ENCODE assay signal across 7 mouse cellular contexts in genomic region chr2:148654961-148655360, GRCm38 (mm10). TPM values are rescaled to one million over a fixed set of nuclear protein-coding genes. Genes with fewer than 3 reads are reported as not detected.
A peak's percentile ranks its signal among the peaks of the same experiment; 100 is the strongest.
DNase-seq lines count a peak whose midpoint lies in the region; TF ChIP-seq lines count a peak whose summit lies in the region.

No protein-coding gene starts in this region.

- no peak overlapping the region for H3K4me3 ChIP-seq in layer of hippocampus, adult 2 months

- no peak overlapping the region for H3K27ac ChIP-seq in layer of hippocampus, adult 2 months

- TF ChIP-seq CTCF in layer of hippocampus, adult 2 months (conservative IDR thresholded peaks at IDR 0.05) = peak; percentile 91

- intact Hi-C loops in heart, postnatal 14 days (cut with DNase I) = loop anchor here (2.0 to 5.0 kb wide), 3 partner anchors 76 to 532 kb away; partner anchors contain the start of gene Thbd

- DNase-seq in ES-CJ7 (ENCODE audit: low read depth, low spot score) = peak; percentile 48
- peak; percentile 50 for DNase-seq in adrenal gland, adult 8-10 months
- peak; percentile 40 for DNase-seq in fibroblast of lung, adult 2 months (ENCODE audit: low read depth)
- peak; percentile 68 to 79 for DNase-seq in heart, postnatal 14 days
- peak; percentile 75 to 78 for DNase-seq in layer of hippocampus, adult 2 months (ENCODE audit: low spot score in 2 of 2)
- DNase-seq in lung, postnatal 10 days = peak; percentile 82
- DNase-seq in right cerebral cortex, adult 18-20 months = peak; percentile 79

RNA-seq across cellular contexts. Expression of gene Nxt1, which starts 17.4 kb away (rescaled TPM):
- total RNA-seq in adrenal gland, adult 8-10 months (2022) = 10 to 100 TPM; 17.4 to 22.0 (median 18.0) TPM
- 1 to 10 TPM; 6.5 to 7.7 TPM for total RNA-seq in heart, postnatal 14 days (2021)
- total RNA-seq in layer of hippocampus, adult 2 months (2021) = 10 to 100 TPM; 12.0 to 14.3 TPM

RNA-seq across cellular contexts. Expression of gene Gzf1, which starts 25.9 kb away (rescaled TPM):
- total RNA-seq in adrenal gland, adult 8-10 months (2022) = 10 to 100 TPM; 27.1 to 53.7 (median 40.1) TPM
- 10 to 100 TPM; 20.6 to 21.3 TPM for total RNA-seq in heart, postnatal 14 days (2021)
- total RNA-seq in layer of hippocampus, adult 2 months (2021) = 10 to 100 TPM; 29.1 to 33.3 TPM
